In the genomic region with DNA sequence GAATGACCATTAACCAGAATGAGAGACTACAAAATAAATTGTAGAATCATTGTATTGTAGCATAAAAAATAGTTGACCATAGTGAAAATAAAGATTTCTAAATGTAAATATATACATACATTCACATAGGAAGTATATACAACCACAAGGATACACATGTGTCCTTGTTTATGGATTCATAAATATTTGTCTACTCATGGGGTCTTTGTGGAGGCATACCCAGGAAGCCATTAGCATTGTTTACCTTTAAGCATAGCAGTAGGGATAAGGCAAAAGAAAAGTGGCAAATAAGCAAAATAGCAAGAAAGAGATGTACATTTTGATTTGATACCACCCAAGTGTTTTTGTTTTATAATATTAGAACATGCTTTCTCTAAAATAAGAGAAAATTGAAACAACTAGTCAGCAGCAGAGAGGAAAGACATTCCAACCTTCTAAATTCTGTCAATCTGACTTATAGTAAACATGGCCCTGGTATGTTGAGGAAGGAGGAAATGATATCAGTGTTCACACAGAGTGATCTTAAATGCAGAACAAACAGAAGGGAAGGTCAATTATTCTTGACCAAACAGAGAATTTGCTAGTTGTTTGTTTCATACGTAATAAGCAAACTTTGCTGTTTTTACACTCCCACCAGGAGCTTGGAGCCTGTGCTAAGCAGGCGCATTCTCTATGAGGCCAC, we compare ENCODE assay signal across 10 mouse cellular contexts.
"Had no signal": no experiment of that assay in that cellular context is flagged by ENCODE, and none has a peak within 500 bp of the region (broad histone marks: within the 10 kb centered on the region; RNA-seq: fewer than 3 reads in every experiment).

No protein-coding gene starts in this region.

- H3K9me3 ChIP-seq: kidney, embryonic 15.5 days; limb, embryonic 10.5 days; liver, embryonic 12.5 days; midbrain, embryonic 10.5 days; neural tube, embryonic 15.5 days had no signal

- H3K9ac ChIP-seq: kidney, embryonic 15.5 days; liver, embryonic 12.5 days; neural tube, embryonic 15.5 days had no signal

- H3K4me3 ChIP-seq: kidney, embryonic 15.5 days; left cerebral cortex, adult 2 months; limb, embryonic 10.5 days; liver, embryonic 12.5 days; midbrain, embryonic 10.5 days; myocyte; neural tube, embryonic 15.5 days had no signal

- H3K4me2 ChIP-seq: kidney, embryonic 15.5 days; liver, embryonic 12.5 days; neural tube, embryonic 15.5 days had no signal

- H3K27ac ChIP-seq: kidney, embryonic 15.5 days; left cerebral cortex, adult 2 months; limb, embryonic 10.5 days; liver, embryonic 12.5 days; midbrain, embryonic 10.5 days; neural tube, embryonic 15.5 days had no signal

- DNase-seq: right cerebral cortex, adult 18-20 months; right cerebral cortex, postnatal 25 days; thymus, postnatal 4 days had no signal

- H3K27me3 ChIP-seq: kidney, embryonic 15.5 days; liver, embryonic 12.5 days; neural tube, embryonic 15.5 days had no signal

- H3K4me1 ChIP-seq: kidney, embryonic 15.5 days; limb, embryonic 10.5 days; liver, embryonic 12.5 days; midbrain, embryonic 10.5 days; neural tube, embryonic 15.5 days had no signal

- H3K36me3 ChIP-seq: kidney, embryonic 15.5 days; limb, embryonic 10.5 days; liver, embryonic 12.5 days; neural tube, embryonic 15.5 days had no signal

- ATAC-seq: liver, embryonic 12.5 days had no signal
